Mouse (Mus musculus): ENCODE data around the gene Fyb. TPM values are rescaled to one million over a fixed set of nuclear protein-coding genes. Genes with fewer than 3 reads are reported as not detected.
A peak's percentile ranks its signal among the peaks of the same experiment; 100 is the strongest.

Fyb gene
- polyA plus RNA-seq, 1 experiment from 2014 or later, result 4.0 TPM

DNA sequence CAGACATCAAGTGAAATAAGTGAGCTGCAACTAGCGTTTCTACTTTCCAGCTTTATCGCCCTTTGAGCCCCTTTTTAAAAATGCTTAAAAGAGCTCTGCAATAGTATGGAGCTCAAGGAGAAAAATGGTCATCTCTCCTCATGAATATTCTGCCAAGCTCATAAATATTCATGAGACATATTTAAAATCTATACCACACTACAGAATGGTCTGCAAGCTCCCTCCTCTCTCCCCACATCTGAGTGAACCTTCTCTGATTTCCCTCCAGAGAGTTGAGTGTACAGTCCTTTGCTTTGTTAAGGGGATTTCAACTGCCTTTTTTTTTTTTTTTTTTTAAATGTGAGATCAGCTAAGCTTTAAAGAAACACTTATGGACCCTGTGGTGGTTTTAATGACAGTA, 155.8 kb downstream of the Fyb start:
- H3K4me3 ChIP-seq (replicated peaks), result no peak overlapping the region
- H3K9me3 ChIP-seq (replicated peaks), result no peaks in the 10 kb centered on the region
- H3K9ac ChIP-seq (replicated peaks), result no peak overlapping the region
- 47% methylated on average over 2 of the region's 2 CpGs for WGBS
- H3K36me3 ChIP-seq, result no peaks in the 10 kb centered on the region
- no peak overlapping the region for H3K4me2 ChIP-seq
- ATAC-seq (ENCODE audit: low FRiP score), result no peak
- no peak overlapping the region for H3K27ac ChIP-seq (replicated peaks)
- H3K27me3 ChIP-seq (replicated peaks), result no peaks in the 10 kb centered on the region
- H3K4me1 ChIP-seq, result no peaks in the 10 kb centered on the region

DNA sequence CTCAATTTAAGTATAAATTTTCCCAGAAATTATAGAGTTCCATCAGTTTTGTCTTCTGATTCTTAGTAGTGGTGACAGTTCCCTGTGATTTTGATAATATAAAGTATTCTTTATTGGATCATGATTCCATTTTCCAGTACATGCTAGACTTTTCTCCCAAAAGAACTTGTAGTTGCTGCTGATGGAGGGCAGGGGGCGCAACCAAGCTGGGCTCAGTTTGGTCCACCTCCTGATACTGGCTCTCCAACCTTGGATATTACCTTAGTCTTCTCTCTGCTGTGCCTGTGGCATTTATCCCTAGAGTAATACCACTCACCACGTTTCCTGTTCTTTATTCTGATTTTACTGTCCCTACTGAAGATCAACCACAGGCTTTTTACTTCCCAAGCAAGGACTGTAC, 179.5 kb downstream of the Fyb start:
- H3K27me3 ChIP-seq (replicated peaks), result 0 out of 2 replicates have a peak, but pooled peaks cover 2% of the 10 kb centered on the region
- no peak overlapping the region for H3K27ac ChIP-seq (replicated peaks)
- no peak overlapping the region for H3K9ac ChIP-seq (replicated peaks)
- no peak overlapping the region for H3K4me3 ChIP-seq (replicated peaks)
- no peak for ATAC-seq (ENCODE audit: low FRiP score)
- no peaks in the 10 kb centered on the region for H3K9me3 ChIP-seq (replicated peaks)
- H3K4me2 ChIP-seq, result no peak overlapping the region
- no peaks in the 10 kb centered on the region for H3K4me1 ChIP-seq
- WGBS, result 67% methylated on average over 2 of the region's 2 CpGs
- no peaks in the 10 kb centered on the region for H3K36me3 ChIP-seq

DNA sequence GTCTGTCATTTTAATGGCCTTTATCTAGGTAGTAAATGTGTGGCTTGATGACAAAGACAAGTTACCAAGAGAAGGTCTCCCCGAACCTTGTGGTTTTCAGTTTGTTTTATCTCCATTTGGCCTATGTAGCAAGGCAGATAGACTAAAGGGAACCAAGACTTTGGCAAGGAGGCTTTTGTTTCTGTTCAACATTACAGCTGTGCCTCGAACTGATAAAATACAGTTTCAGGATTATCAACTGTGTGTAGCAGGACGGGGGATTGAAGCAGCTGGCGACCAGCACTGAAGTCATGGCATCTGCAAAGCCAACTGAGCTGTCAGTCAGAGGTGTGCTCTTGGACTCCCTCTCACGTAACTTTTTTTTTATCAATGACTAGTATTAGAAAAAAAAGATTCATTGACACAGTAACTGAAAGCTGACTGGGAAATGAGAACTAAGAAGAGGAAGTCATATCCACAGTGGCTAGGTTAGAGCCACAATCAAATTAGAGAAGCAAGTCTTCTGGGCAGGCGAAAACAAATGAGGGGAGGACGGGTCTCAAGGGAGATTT, 182.8 kb downstream of the Fyb start:
- 0 out of 2 replicates have a peak, but pooled peaks cover 2% of the 10 kb centered on the region for H3K27me3 ChIP-seq (replicated peaks)
- no peak overlapping the region for H3K27ac ChIP-seq (replicated peaks)
- H3K4me3 ChIP-seq (replicated peaks), result no peak overlapping the region
- 63% methylated on average over 7 of the region's 7 CpGs for WGBS
- no peak for ATAC-seq (ENCODE audit: low FRiP score)
- H3K9me3 ChIP-seq (replicated peaks), result no peaks in the 10 kb centered on the region
- no peak overlapping the region for H3K9ac ChIP-seq (replicated peaks)
- no peaks in the 10 kb centered on the region for H3K36me3 ChIP-seq
- no peak overlapping the region for H3K4me2 ChIP-seq
- peaks cover 13% of the 10 kb centered on the region for H3K4me1 ChIP-seq

DNA sequence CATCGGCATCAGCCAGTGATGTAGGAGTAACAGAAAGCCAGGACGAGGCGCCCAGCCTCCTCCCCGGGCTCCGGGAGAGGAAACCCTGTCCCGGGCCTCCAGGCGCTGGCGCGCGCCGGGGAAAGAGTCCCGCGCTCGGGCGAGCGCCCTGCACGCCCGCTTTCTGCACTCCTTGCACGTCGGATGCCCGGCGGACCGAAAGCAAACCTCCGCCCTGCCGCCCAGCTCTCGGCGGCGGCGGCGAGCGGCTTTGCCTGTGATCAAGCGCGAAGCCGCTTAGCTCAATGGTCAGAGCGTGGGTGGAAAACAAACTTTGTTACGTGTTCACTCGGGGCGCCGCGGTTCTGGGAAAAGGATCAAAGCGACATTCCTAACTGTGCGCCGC, 184.9 kb downstream of the Fyb start:
- WGBS, result under 1% methylated on average over 43 of the region's 43 CpGs

DNA sequence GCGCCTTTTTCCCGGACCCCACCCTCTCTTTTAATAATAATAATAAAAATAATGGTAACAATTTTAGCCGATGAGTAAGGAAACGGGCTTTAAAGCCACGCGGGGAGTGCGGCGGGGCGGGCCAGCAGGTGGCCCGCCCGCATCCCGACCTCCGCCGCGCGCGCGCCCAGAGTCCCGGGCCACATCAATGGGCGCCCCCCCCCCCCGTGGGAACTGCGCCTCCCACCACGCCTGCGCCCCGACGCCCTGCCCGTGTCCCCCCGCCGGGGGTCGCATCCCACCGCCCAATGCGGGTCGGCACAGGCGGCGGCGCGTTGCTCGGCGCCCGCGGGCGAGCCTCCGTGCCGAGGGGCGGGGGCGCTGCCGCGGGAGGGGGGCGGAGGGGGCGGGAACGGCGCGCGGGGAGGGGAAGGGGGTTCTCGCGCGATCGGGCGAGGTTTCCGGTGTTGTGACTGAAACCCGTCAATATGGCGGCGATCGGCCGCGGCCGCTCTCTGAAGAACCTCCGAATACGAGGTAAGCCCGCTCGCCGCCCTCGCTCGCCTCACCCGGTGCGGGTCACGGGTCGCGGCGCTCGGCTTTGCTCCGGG, 185.4 kb downstream of the Fyb start, which contains the start of gene Rictor:
Gene Rictor, plus strand, starts transcription at position 444 of the 590 bp plus-strand sequence.
- Histone ChIP-seq H3K4me1 (peaks cover 35% of the 10 kb centered on the region), H3K36me3 (no peaks in the 10 kb centered on the region), H3K4me2 (peak within 1 kb of the TSS; percentile 80), H3K9me3 (replicated peaks) (no peaks in the 10 kb centered on the region), H3K9ac (replicated peaks) (peak within 1 kb of the TSS; percentile 89), H3K27me3 (replicated peaks) (0 out of 2 replicates have a peak, but pooled peaks cover 2% of the 10 kb centered on the region), H3K4me3 (replicated peaks) (peak within 1 kb of the TSS; percentile 88), H3K27ac (replicated peaks) (peak within 1 kb of the TSS; percentile 96)
- peak; percentile 93 for ATAC-seq (ENCODE audit: low FRiP score)
- under 1% methylated on average over 58 of the region's 82 CpGs for WGBS

More for the DNA sequence above, 184.9 kb downstream of the Fyb start:
- Histone ChIP-seq H3K9me3 (replicated peaks) (no peaks in the 10 kb centered on the region), H3K27me3 (replicated peaks) (0 out of 2 replicates have a peak, but pooled peaks cover 2% of the 10 kb centered on the region), H3K9ac (replicated peaks) (peak overlapping the region; percentile 89), H3K27ac (replicated peaks) (peak overlapping the region; percentile 96), H3K4me2 (peak overlapping the region; percentile 80), H3K4me3 (replicated peaks) (peak overlapping the region; percentile 88), H3K36me3 (no peaks in the 10 kb centered on the region), H3K4me1 (peaks cover 30% of the 10 kb centered on the region)
- peak; percentile 65 for ATAC-seq (ENCODE audit: low FRiP score)

DNA sequence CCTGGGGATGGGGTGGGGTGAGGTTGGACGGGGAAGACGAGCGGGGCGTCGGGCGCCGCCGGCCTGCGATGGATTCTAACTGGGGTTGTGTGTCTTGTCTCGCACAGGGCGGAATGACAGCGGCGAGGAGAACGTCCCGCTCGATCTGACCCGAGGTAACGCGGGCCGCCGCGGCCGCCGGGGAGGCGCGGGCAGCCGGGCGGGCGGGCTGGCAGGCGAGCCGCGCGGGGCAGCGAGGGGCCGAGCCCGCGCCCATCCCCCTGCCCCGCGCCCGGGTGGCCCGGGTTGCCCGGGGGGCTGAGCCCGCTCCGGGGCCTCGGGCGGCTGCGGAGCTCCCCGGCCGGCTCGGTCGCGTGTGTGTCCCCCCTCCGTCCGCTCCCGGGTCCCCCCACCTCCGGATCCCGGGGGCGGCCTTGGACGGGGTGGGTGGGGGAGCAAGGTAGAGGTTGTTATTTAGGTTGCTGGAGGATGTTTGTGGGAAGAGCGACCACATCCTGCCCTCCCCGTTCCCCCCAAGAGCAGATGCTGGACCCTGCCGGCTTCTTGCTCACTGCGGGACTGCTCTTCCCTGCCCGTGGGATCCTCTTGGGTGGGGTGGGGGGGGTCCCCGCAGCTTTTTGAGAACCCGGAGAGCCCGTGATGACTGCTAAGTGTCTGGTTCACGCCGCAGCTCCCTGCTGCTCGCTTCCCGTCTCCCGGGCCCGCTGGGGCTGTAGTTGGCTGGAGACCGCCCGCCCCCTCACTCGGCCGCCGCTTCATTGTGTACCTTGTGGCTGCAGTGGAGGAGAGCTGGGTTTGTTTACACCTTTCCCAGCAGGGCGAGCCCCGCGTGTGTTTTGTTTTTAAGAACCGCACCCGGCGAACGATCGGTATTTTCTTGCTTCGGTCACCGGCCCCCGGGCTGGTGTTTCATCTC, 186.1 kb downstream of the Fyb start:
- peak overlapping the region; percentile 96 for H3K27ac ChIP-seq (replicated peaks)
- peak overlapping the region; percentile 80 for H3K4me2 ChIP-seq
- 0 out of 2 replicates have a peak, but pooled peaks cover 2% of the 10 kb centered on the region for H3K27me3 ChIP-seq (replicated peaks)
- H3K9ac ChIP-seq (replicated peaks), result peak overlapping the region; percentile 89
- H3K4me1 ChIP-seq, result peaks cover 43% of the 10 kb centered on the region
- peak overlapping the region; percentile 88 for H3K4me3 ChIP-seq (replicated peaks)
- ATAC-seq (ENCODE audit: low FRiP score), result peak; percentile 81
- under 1% methylated on average over 88 of the region's 89 CpGs for WGBS
- H3K9me3 ChIP-seq (replicated peaks), result no peaks in the 10 kb centered on the region
- H3K36me3 ChIP-seq, result no peaks in the 10 kb centered on the region

DNA sequence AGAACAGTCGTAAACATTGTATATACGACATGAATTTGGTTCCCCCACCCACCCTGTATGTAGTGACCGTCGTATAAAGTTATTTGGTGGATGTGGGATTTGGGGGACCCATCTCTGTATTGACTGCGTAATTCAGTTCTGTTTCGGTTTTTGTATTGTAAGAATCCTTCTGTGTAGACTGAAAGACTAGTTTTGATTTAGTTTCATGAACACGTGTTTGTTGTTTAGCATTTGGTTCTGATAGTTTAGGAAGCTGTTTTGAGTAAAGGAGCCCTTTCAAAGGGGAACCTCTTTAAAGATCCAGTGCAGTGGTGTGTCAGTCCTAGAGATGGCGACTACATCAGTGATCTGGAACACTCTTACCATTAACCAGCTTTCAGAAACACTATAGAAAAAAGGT, 187.0 kb downstream of the Fyb start:
- Histone ChIP-seq H3K27ac (replicated peaks) (no peak overlapping the region), H3K4me3 (replicated peaks) (peak overlapping the region; percentile 88), H3K4me2 (peak overlapping the region; percentile 80), H3K9me3 (replicated peaks) (no peaks in the 10 kb centered on the region), H3K9ac (replicated peaks) (peak overlapping the region; percentile 89; the same call in 1 of the 2 replicates), H3K36me3 (no peaks in the 10 kb centered on the region), H3K4me1 (peaks cover 49% of the 10 kb centered on the region), H3K27me3 (replicated peaks) (0 out of 2 replicates have a peak, but pooled peaks cover 2% of the 10 kb centered on the region)
- ATAC-seq (ENCODE audit: low FRiP score), result no peak
- WGBS, result 21% methylated on average over 8 of the region's 8 CpGs

DNA sequence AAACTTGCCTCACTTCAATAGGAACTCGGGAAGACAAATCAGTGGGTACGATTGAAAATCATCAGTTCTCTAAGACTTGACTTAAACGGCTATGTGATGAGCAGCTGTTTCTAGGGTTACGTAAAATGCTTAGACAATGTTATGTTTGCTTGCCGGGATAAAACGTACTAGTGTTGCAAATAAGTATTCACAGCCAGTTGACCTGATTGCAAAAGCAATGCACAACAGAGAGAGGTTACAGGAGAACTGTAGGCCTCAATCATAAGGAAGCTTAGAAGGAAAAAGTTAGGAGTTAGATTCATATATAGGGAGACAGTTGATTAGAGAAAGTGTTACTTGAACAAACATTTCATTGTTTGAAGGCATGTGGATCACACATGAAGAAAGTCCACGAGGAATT, 187.7 kb downstream of the Fyb start:
- H3K9me3 ChIP-seq (replicated peaks), result no peaks in the 10 kb centered on the region
- 0 out of 2 replicates have a peak, but pooled peaks cover 2% of the 10 kb centered on the region for H3K27me3 ChIP-seq (replicated peaks)
- peak overlapping the region; percentile 80 for H3K4me2 ChIP-seq
- H3K4me1 ChIP-seq, result peaks cover 56% of the 10 kb centered on the region
- H3K36me3 ChIP-seq, result no peaks in the 10 kb centered on the region
- ATAC-seq (ENCODE audit: low FRiP score), result no peak
- 71% methylated on average over 7 of the region's 7 CpGs for WGBS
- no peak overlapping the region for H3K9ac ChIP-seq (replicated peaks)
- H3K27ac ChIP-seq (replicated peaks), result no peak overlapping the region
- 0 out of 2 replicates have a peak overlapping the region, but pooled peaks have one; percentile 88 for H3K4me3 ChIP-seq (replicated peaks)

DNA sequence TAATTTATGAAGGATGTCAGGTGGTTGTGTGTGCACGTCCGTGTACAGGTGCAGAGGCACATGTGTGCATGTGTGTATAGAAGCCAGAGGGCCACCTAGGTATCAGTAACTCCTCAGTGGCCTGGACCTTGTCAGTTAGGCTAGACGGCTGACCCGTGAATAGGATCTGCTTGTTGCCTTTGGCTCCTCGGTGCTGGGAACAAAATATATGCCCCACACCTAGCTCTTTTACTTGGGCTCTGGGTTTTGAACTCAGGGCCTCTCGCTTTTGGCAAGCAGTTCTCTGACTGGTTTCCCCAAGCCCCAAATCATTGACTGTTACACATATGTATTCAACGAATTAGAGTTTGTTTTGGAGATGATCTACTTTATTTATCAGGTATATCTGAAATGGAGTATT, 188.6 kb downstream of the Fyb start:
- no peak overlapping the region for H3K4me2 ChIP-seq

More for the DNA sequence above, 188.6 kb downstream of the Fyb start:
- no peaks in the 10 kb centered on the region for H3K9me3 ChIP-seq (replicated peaks)
- ATAC-seq (ENCODE audit: low FRiP score), result no peak
- H3K27me3 ChIP-seq (replicated peaks), result 0 out of 2 replicates have a peak, but pooled peaks cover 2% of the 10 kb centered on the region
- H3K36me3 ChIP-seq, result no peaks in the 10 kb centered on the region
- WGBS, result 89% methylated on average over 7 of the region's 7 CpGs
- H3K27ac ChIP-seq (replicated peaks), result no peak overlapping the region
- no peak overlapping the region for H3K4me3 ChIP-seq (replicated peaks)
- peaks cover 56% of the 10 kb centered on the region for H3K4me1 ChIP-seq
- H3K9ac ChIP-seq (replicated peaks), result no peak overlapping the region

Data from neural tube, embryonic 15.5 days (tissue).